Mouse (Mus musculus) testis, adult 2 months (tissue): ENCODE results near the gene Ppp1r12a. TPM values are rescaled to one million over a fixed set of nuclear protein-coding genes. Genes with fewer than 3 reads are reported as not detected.
"Not testable (repeated sequence)": the region's sequence is repeated elsewhere in the genome, so short reads cannot be mapped to it uniquely, and the experiment has no call there.

Experiments
- H3K27ac ChIP-seq: fragments of 200-500 bp; 2 replicates; pipeline ENCODE4 v1.5.1; 2012; ENCODE audit warnings: low read depth, low read length; ENCODE audit not compliant: control insufficient read depth, insufficient read depth
- H3K27me3 ChIP-seq: fragments of 200-500 bp; 2 replicates; pipeline ENCODE4 v1.6.1; 2012; ENCODE audit warnings: mild to moderate bottlenecking, low read length, moderate library complexity; ENCODE audit not compliant: control insufficient read depth, insufficient read depth
- H3K36me3 ChIP-seq: fragments of 200-500 bp; 2 replicates; pipeline ENCODE4 v1.6.1; 2012; ENCODE audit warnings: mild to moderate bottlenecking, low read length; ENCODE audit not compliant: control insufficient read depth, insufficient read depth
- H3K4me1 ChIP-seq: fragments of 200-500 bp; 2 replicates; pipeline ENCODE4 v1.6.1; 2012; ENCODE audit warnings: low read length; ENCODE audit not compliant: control insufficient read depth, insufficient read depth
- H3K4me3 ChIP-seq: fragments of 200-500 bp; 2 replicates; pipeline ENCODE4 v1.5.1; 2012; ENCODE audit warnings: low read depth, mild to moderate bottlenecking, low read length, moderate library complexity, mixed read lengths; ENCODE audit not compliant: control insufficient read depth
- CTCF ChIP-seq: fragments of 200-500 bp; IDR thresholded peaks from 2 replicates; pipeline ENCODE4 v1.5.1; 2012; ENCODE audit warnings: low read depth, mild to moderate bottlenecking, inconsistent platforms, low read length, moderate library complexity; ENCODE audit not compliant: control insufficient read depth, insufficient read depth, insufficient replicate concordance
- POLR2A ChIP-seq: fragments of 200-500 bp; IDR thresholded peaks from 2 replicates; pipeline ENCODE4 v1.6.1; 2012; ENCODE audit warnings: low read depth, mild to moderate bottlenecking, inconsistent platforms, low read length, moderate library complexity; ENCODE audit not compliant: control insufficient read depth
- polyA plus RNA-seq: library from polyadenylated mRNA; depleted of rRNA; stranded (reverse); fragments of >200 nt; gene quantifications from 2 replicates; pipeline ENCODE4 v1.2.3, GENCODE M21; 2012

Ppp1r12a gene
- polyA plus RNA-seq, 1 experiment: 15.2 TPM

DNA sequence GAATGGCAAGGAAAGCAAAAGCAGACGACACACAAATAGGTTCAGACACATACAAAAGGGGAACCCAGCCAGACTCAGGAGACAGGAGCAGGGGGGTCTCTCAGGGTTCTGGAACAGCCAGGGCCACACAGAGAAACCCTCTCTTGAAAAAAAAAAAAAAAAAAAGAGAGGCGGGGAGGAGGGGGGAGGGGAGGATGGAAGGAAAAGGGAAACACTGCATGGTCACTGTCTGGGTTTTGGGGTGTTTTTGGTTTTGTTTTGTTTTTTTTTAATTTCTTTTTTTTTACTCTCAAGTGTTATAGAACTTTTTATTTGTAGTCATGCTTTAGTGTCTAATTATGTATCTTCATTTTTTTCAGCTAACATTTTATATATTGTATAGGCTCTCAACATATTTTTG, 89.2 kb downstream of the Ppp1r12a start:
- no peak overlapping the region for H3K4me3 ChIP-seq
- TF ChIP-seq CTCF: no peak
- no peak for TF ChIP-seq POLR2A
- no peak overlapping the region for H3K27ac ChIP-seq
- no peaks in the 10 kb centered on the region for H3K27me3 ChIP-seq
- H3K4me1 ChIP-seq: no peaks in the 10 kb centered on the region
- H3K36me3 ChIP-seq: peaks cover 4% of the 10 kb centered on the region

- no peaks in the 10 kb centered on the region for H3K27me3 ChIP-seq
- H3K4me3 ChIP-seq: no peak overlapping the region
- H3K36me3 ChIP-seq: peaks cover 3% of the 10 kb centered on the region
- TF ChIP-seq POLR2A (no peak), CTCF (no peak)
- no peak overlapping the region for H3K27ac ChIP-seq
- no peaks in the 10 kb centered on the region for H3K4me1 ChIP-seq
Measured at GRCm38 (mm10) chr10:108255812-108256376, 93.9 kb downstream of the Ppp1r12a start.

DNA sequence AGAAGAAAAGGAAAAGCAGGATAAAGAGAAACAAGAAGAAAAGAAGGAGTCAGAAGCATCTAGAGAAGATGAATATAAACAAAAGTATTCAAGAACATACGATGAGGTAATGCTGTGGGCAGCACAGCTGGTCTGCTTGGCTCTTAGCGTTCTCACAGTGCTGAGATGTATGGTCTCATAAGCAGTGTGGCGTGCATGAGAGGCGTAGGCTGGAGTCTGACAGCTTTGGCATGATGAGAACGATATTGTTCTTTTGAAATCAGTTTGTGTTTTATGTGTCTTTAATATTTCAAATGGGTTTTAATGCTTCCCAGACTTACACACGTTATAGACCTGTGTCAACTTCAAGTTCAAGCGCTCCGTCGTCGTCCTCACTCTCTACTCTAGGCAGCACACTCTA, 98.9 kb downstream of the Ppp1r12a start:
- no peaks in the 10 kb centered on the region; the same call in 1 of the 2 replicates for H3K36me3 ChIP-seq
- no peak overlapping the region for H3K4me3 ChIP-seq
- H3K27me3 ChIP-seq: no peaks in the 10 kb centered on the region
- no peaks in the 10 kb centered on the region for H3K4me1 ChIP-seq
- TF ChIP-seq POLR2A (no peak), CTCF (no peak)
- H3K27ac ChIP-seq: no peak overlapping the region

GRCm38 (mm10) chr10:108264641-108265040, 102.6 kb downstream of the Ppp1r12a start:
- no peaks in the 10 kb centered on the region for H3K36me3 ChIP-seq
- no peaks in the 10 kb centered on the region for H3K4me1 ChIP-seq
- TF ChIP-seq CTCF: no peak
- no peak for TF ChIP-seq POLR2A
- no peak overlapping the region for H3K27ac ChIP-seq
- no peak overlapping the region for H3K4me3 ChIP-seq
- H3K27me3 ChIP-seq: no peaks in the 10 kb centered on the region

DNA sequence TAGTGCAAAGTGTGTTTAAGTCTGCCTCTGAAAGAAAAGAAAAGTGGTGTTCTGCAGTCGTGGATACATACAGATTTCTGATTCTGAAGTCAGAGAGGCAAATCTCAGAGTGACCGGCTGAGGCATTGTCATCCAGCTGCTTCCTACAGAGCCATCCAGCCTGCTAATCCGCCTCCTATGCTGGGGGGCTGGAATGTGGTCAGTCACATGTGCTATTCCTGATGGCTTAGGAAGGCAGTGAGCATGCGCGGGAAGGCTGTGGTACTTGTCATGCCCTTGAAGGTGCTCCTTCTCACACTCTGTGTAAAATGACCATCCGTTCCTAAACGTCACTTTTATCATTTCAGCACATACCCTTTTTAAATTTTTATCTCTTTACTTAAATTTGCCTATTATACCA, 109.2 kb downstream of the Ppp1r12a start:
- H3K27me3 ChIP-seq: no peaks in the 10 kb centered on the region
- no peaks in the 10 kb centered on the region for H3K4me1 ChIP-seq
- no peak overlapping the region for H3K27ac ChIP-seq
- H3K36me3 ChIP-seq: peaks cover 1% of the 10 kb centered on the region; the same call in 1 of the 2 replicates
- no peak for TF ChIP-seq POLR2A
- TF ChIP-seq CTCF: no peak
- H3K4me3 ChIP-seq: no peak overlapping the region

- Histone ChIP-seq H3K4me3 (no peak overlapping the region), H3K27ac (no peak overlapping the region), H3K4me1 (no peaks in the 10 kb centered on the region), H3K27me3 (no peaks in the 10 kb centered on the region), H3K36me3 (peaks cover 1% of the 10 kb centered on the region; the same call in 1 of the 2 replicates)
- TF ChIP-seq CTCF: no peak
- TF ChIP-seq POLR2A: no peak
Measured at GRCm38 (mm10) chr10:108276678-108277077, 114.7 kb downstream of the Ppp1r12a start.

DNA sequence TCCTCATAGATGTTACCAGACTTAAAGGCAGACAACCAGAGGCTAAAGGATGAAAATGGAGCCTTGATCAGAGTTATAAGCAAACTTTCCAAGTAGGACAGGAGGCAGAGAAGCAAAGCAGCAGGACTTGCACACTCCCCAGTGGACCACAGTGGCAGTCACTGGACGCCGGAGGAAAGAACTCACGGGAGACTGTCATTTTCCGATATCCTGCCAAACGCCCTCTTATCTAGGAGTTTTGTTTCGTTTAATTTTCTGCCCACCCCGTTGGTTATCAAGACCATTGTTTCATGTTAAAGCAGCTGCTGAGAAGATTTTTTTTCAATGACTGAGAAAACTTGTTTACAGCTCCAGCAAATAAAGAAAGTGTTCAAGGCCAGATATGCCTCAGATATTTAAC, 115.2 kb downstream of the Ppp1r12a start:
- Histone ChIP-seq H3K27ac (peak overlapping the region; percentile 32), H3K36me3 (peaks cover 1% of the 10 kb centered on the region; the same call in 1 of the 2 replicates)

DNA sequence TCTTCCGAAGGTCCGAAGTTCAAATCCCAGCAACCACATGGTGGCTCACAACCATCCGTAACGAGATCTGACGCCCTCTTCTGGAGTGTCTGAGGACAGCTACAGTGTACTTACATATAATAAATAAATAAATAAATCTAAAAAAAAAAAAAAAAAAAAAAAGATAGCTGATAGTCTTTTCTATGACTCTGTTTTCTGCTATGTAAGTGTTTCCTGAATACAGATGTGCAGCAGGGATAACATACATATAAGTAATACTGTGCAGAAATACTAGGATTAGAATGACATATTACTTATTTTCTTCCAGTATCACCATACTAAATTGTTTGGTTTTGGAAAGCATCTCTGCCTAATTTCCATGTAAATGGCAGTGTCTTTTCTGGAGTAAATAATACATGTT, 119.1 kb downstream of the Ppp1r12a start:
- H3K27me3 ChIP-seq, H3K4me3 ChIP-seq, H3K36me3 ChIP-seq, H3K4me1 ChIP-seq, H3K27ac ChIP-seq: not testable (repeated sequence)

More for the DNA sequence above, 115.2 kb downstream of the Ppp1r12a start:
- Histone ChIP-seq H3K4me3 (no peak overlapping the region), H3K27me3 (no peaks in the 10 kb centered on the region), H3K4me1 (no peaks in the 10 kb centered on the region)
- TF ChIP-seq CTCF (no peak), POLR2A (no peak)

- Histone ChIP-seq H3K4me3 (no peak overlapping the region), H3K36me3 (no peaks in the 10 kb centered on the region; the same call in 1 of the 2 replicates), H3K27ac (no peak overlapping the region), H3K27me3 (no peaks in the 10 kb centered on the region), H3K4me1 (no peaks in the 10 kb centered on the region)
- TF ChIP-seq CTCF (no peak), POLR2A (no peak)
Measured at GRCm38 (mm10) chr10:108282351-108282750, 120.4 kb downstream of the Ppp1r12a start.
